Mouse (Mus musculus) embryonic fibroblast, embryonic 13.5 days (primary cell): ENCODE data around the gene Lrmp. TPM values are rescaled to one million over a fixed set of nuclear protein-coding genes. Genes with fewer than 3 reads are reported as not detected.
"Not testable (repeated sequence)": the region's sequence is repeated elsewhere in the genome, so short reads cannot be mapped to it uniquely, and the experiment has no call there.

Experiments
- H3K27ac ChIP-seq: 2 replicates; pipeline ENCODE4 v1.5.1; 2012; ENCODE audit warnings: low read length, control low read depth, inconsistent platforms; ENCODE audit not compliant: insufficient read depth
- H3K4me1 ChIP-seq: 2 replicates; pipeline ENCODE4 v1.6.1; 2011; ENCODE audit warnings: low read length; ENCODE audit not compliant: control insufficient read depth, insufficient read depth
- H3K4me3 ChIP-seq: 2 replicates; pipeline ENCODE4 v1.5.1; 2011; ENCODE audit warnings: mild to moderate bottlenecking, control low read depth, low read length; ENCODE audit not compliant: insufficient read depth
- CTCF ChIP-seq: IDR thresholded peaks from 2 replicates; pipeline ENCODE4 v1.5.1; 2011; ENCODE audit warnings: mild to moderate bottlenecking, control low read depth, low read length, moderate library complexity, borderline replicate concordance; ENCODE audit not compliant: insufficient read depth
- POLR2A ChIP-seq: IDR thresholded peaks from 2 replicates; pipeline ENCODE4 v1.6.1; 2011; ENCODE audit warnings: low read depth, mild to moderate bottlenecking, control low read depth, low read length, moderate library complexity
- polyA plus RNA-seq: library from polyadenylated mRNA; stranded (reverse); fragments of >200 nt; gene quantifications from 2 replicates; pipeline ENCODE4 v1.2.4, GENCODE M21; 2011; ENCODE audit warnings: low read depth; ENCODE audit not compliant: missing spikeins, insufficient read length

The Lrmp gene
- polyA plus RNA-seq, 1 experiment: 0.72 TPM

DNA sequence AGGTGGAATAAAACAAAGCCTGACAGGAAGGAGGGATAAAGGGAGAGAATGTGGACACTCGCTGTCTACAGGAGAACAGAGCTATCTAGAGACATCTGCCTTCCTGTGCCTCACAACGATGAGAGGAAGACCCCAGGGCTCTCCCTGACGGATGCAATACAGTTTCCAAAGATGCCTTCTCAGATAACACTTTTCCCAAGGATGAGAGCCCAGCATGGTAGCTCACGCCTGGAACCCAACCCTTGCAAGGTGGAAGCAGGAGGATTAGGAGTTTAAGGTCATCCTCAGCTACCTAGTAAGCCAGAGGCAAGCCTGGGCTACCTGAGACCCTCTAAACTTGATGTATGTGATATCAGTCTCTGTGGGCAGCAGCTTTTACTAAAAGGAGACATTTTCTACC is 33.7 kb upstream of the Lrmp start:
- no peak for TF ChIP-seq CTCF
- no peak for TF ChIP-seq POLR2A
- H3K4me1 ChIP-seq: no peaks in the 10 kb centered on the region; the same call in 1 of the 2 replicates
- no peak overlapping the region for H3K27ac ChIP-seq
- no peak overlapping the region for H3K4me3 ChIP-seq

- TF ChIP-seq CTCF (no peak), POLR2A (no peak)
- Histone ChIP-seq H3K4me1 (no peaks in the 10 kb centered on the region), H3K4me3 (no peak overlapping the region), H3K27ac (no peak overlapping the region)
These were observed 30.9 kb upstream of the Lrmp start for GRCm38 (mm10) chr6:145084343-145085117.

DNA sequence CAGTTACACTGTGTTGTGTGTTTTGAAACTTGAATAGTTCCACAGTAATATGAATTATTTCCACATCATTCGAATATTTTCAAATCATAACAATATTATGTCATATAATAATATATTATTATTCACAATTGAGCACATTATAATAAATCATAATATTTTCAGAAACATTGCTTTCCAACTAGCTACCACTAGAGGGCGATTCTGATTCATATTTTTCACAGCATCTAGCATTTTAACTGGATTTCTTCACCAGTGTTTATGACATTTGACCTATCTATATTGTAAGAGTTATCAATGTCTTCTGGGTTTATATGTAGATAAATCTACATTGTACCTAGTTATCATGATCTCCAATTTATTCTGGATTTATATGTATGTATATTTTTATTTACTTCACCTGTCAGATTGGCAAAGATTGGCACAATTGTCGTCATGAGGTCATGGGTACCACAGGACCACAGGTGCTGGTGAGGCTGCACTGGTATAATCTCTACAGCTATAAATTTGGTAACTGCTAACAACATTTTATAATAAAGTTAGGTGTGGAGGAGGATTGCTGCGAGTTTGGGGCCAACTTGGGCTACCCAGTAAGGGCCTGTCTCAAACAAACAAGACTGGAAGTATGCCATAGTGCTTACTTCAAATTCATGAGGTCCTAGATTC is 26.9 kb upstream of the Lrmp start:
- H3K4me3 ChIP-seq: no peak overlapping the region
- no peaks in the 10 kb centered on the region for H3K4me1 ChIP-seq
- TF ChIP-seq CTCF (no peak), POLR2A (no peak)
- no peak overlapping the region for H3K27ac ChIP-seq

DNA sequence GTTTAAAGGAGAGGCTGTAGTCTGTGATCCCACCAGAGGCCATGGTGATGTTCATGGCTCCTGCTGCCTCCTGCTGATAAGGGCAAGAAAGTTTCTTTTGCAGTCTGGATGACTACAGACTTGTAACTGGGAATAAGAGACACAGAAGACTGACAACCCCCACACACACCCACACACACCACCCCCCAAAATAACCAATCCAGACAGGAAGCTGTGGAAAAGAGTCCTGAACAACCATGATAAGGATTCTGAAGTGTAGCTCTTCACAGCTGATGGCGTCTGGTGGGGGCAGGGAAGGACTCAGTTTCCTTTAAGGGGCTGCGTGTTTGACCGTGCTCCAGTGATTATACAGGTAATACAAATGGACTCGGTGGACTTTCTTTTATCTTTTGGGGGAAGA is 26.1 kb upstream of the Lrmp start:
- Histone ChIP-seq H3K4me3 (no peak overlapping the region), H3K27ac (no peak overlapping the region), H3K4me1 (no peaks in the 10 kb centered on the region)
- TF ChIP-seq CTCF (no peak), POLR2A (no peak)

DNA sequence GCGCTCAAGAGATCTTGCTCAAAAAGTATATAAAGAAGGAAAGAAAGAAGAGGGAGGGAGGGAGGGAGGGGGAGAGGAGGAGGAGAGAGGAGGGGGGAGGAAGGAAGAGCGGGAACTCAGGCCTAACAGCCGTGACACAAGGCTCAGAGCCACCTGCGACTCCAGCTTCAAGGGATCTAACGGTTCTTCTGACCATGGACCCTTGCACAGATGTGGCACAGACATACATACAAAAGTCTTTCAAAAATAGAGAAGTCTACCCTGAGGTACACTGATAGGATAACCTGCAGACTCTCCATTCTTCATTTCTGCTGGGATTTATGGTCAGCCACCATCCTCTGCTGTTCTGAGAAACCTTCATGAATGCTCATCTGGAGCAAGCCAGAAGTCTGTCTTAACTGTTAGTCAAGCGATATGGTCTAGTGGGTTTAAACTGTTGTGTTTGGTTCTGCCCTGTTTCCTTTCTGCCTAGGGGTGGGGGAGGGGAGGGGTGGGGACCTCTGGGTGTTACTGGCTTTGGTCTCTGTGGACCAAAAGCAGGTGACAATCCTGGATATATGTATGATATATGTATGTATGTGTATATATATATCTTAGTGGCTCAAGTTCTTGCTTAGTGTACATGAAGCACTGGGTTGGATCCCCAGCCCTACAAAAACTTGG is 25.1 kb upstream of the Lrmp start:
- Histone ChIP-seq H3K4me3 (no peak overlapping the region), H3K4me1 (no peaks in the 10 kb centered on the region), H3K27ac (no peak overlapping the region)
- TF ChIP-seq POLR2A: no peak
- TF ChIP-seq CTCF: no peak

DNA sequence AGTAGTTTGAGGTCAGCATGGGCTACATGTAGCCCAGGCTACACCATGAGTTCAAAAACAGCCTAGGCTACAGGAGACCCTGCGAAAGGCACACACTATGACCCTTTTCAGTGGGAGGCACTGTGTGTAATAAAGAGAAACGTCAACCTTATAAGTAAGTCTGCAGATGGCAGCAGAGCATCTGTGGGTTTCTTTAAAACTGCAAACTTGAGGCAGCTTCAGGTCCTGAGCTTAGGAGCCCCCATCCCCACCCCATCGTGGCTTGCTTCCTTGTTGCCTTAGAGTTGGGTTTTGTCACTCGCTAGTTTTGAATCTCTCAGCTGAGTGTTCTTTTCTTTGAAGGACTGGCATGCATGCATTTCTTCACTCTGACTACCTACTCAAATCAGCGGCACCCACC is 24.5 kb upstream of the Lrmp start:
- Histone ChIP-seq H3K4me3 (no peak overlapping the region), H3K4me1 (no peaks in the 10 kb centered on the region), H3K27ac (no peak overlapping the region)
- no peak for TF ChIP-seq POLR2A
- no peak for TF ChIP-seq CTCF

- Histone ChIP-seq H3K4me3 (no peak overlapping the region), H3K4me1 (no peaks in the 10 kb centered on the region), H3K27ac (no peak overlapping the region)
- TF ChIP-seq CTCF (no peak), POLR2A (no peak)
These were observed 23.5 kb upstream of the Lrmp start for GRCm38 (mm10) chr6:145091998-145092397.

DNA sequence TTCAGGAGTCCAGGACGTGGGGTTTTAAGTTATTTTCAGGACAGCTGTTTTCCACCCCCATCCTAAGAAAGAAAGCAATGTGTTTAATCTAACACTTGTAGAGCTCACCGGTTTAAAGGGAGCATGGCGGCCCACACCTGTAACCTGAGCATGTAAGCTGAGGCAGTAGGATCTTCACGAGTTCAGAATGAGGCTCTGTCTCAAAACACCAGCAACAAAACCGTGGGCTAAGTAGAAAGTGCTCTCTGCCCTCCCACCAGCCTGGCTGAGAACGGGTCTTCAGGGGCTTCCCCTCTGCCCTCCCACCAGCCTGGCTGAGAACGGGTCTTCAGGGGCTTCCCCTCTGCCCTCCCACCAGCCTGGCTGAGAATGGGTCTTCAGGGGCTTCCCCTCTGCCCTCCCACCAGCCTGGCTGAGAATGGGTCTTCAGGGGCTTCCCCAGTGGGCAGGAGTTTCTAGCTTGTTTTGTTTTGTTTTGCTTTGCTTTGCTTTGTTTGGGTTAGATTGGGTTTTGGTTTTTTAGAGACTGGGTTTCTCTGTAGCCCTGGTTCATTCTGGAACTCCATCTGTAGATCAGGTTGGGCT is 22.3 kb upstream of the Lrmp start:
- H3K4me1 ChIP-seq, H3K4me3 ChIP-seq, H3K27ac ChIP-seq: not testable (repeated sequence)

- H3K4me1 ChIP-seq: no peaks in the 10 kb centered on the region
- TF ChIP-seq CTCF (no peak), POLR2A (no peak)
- H3K4me3 ChIP-seq: no peak overlapping the region
- no peak overlapping the region for H3K27ac ChIP-seq
These were observed 21.0 kb upstream of the Lrmp start for GRCm38 (mm10) chr6:145094431-145094830.

DNA sequence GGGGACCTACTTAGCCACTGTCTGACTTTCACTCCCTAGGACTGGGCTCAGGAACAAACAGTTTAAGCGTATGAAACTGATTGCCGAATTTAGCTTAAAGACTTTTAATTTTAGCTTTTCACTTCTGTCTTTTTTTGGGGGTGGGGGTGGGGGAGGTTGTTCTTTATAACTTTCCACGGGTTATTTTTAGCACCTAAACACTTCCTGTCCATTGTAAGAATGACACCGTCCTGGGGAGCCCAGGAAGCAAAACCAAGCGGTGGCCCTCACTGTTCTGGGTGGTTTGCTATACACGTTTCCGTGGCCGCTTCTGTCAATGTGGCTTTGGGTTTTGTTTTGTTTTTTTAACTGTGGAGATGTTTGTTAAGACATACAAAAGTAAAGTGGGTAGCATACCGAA is 14.5 kb upstream of the Lrmp start:
- TF ChIP-seq CTCF (no peak), POLR2A (no peak)
- H3K27ac ChIP-seq: no peak overlapping the region
- no peak overlapping the region for H3K4me3 ChIP-seq
- peaks cover 2% of the 10 kb centered on the region; the same call in 1 of the 2 replicates for H3K4me1 ChIP-seq
